Mouse (Mus musculus) embryonic facial prominence, embryonic 13.5 days (tissue): ENCODE measurements at regions not wholly inside any gene's neighbourhood (a gene's known extent, or its start where the extent isn't known, plus 50 kb on each side); places are given as distances from the start of the nearest gene placed in this dataset.

Source experiments
- ATAC-seq: fragments of 200-750 bp; cut with Nextera tagmentation; 2 replicates; pipeline ENCODE4 v1.8.0; 2017; ENCODE audit warnings: low read depth; ENCODE audit not compliant: insufficient number of reproducible peaks, insufficient read depth, low FRiP score, low TSS enrichment
- H3K27ac ChIP-seq: fragments of 300-500 bp; sonication (generic); 2 replicates; pipeline ENCODE4 v1.5.1; 2015; ENCODE audit warnings: moderate library complexity, mild to moderate bottlenecking, inconsistent platforms
- H3K27me3 ChIP-seq: fragments of 300-500 bp; sonication (generic); 2 replicates; pipeline ENCODE4 v1.6.1; 2015; ENCODE audit warnings: mild to moderate bottlenecking, inconsistent platforms
- H3K36me3 ChIP-seq: fragments of 300-500 bp; sonication (generic); 2 replicates; pipeline ENCODE4 v1.6.1; 2015; ENCODE audit warnings: mild to moderate bottlenecking, inconsistent platforms
- H3K4me1 ChIP-seq: fragments of 300-500 bp; sonication (generic); 2 replicates; pipeline ENCODE4 v1.6.1; 2015; ENCODE audit warnings: inconsistent platforms
- H3K4me2 ChIP-seq: fragments of 300-500 bp; sonication (generic); 2 replicates; pipeline ENCODE4 v1.6.1; 2015; ENCODE audit warnings: moderate library complexity, mild to moderate bottlenecking, inconsistent platforms
- H3K4me3 ChIP-seq: fragments of 300-500 bp; sonication (generic); 2 replicates; pipeline ENCODE4 v1.5.1; 2015; ENCODE audit warnings: mild to moderate bottlenecking, inconsistent platforms
- H3K9ac ChIP-seq: fragments of 300-500 bp; sonication (generic); 2 replicates; pipeline ENCODE4 v1.6.1; 2015; ENCODE audit warnings: mild to moderate bottlenecking, inconsistent platforms
- H3K9me3 ChIP-seq: fragments of 300-500 bp; sonication (generic); 2 replicates; pipeline ENCODE4 v1.6.1; 2016; ENCODE audit warnings: inconsistent platforms
- WGBS: fragments of 180-500 bp; shearing (Covaris S2); methylation state at CpG from one replicate; pipeline ENCODE4 v1.1.7; 2015; ENCODE audit warnings: mixed read lengths; 5-methylcytosine and 5-hydroxymethylcytosine counted together

GRCm38 (mm10) chr6:104055996-104056395 is 436.6 kb upstream of the Cntn6 start:
- no peak for ATAC-seq
- Histone ChIP-seq H3K27ac (no peak overlapping the region), H3K27me3 (no peaks in the 10 kb centered on the region), H3K4me2 (no peak overlapping the region), H3K9ac (no peak overlapping the region), H3K4me3 (no peak overlapping the region), H3K9me3 (no peaks in the 10 kb centered on the region), H3K4me1 (no peaks in the 10 kb centered on the region), H3K36me3 (no peaks in the 10 kb centered on the region)
- WGBS, result 81% methylated on average over 1 of the region's 1 CpGs

DNA sequence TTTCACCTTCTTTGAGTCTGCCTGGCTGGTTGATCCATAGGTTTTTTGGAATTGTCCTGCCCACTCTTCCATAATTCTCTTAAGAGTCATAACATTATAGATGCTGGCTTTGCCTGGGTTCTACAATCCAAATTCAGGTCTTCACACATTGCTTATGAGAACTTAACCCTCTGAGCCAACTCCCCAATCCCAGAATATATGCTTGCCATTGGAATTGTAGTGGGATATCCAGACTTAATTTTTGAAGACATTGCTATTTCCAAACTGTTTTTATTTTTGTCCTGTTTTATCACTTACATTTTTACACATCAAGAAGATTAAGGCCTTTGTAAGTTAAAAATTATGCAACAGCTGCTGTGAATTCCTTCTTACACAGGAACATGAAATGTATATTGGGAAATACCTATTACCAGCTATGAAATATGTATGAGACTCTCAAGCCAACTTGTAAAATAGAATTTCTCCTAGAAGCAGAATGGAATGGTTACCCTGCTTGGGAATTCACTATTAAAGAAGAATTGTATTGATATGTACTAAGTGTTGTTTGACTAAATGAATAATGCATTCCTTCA is 430.8 kb upstream of the Cntn6 start:
- no peak overlapping the region for H3K27ac ChIP-seq

DNA sequence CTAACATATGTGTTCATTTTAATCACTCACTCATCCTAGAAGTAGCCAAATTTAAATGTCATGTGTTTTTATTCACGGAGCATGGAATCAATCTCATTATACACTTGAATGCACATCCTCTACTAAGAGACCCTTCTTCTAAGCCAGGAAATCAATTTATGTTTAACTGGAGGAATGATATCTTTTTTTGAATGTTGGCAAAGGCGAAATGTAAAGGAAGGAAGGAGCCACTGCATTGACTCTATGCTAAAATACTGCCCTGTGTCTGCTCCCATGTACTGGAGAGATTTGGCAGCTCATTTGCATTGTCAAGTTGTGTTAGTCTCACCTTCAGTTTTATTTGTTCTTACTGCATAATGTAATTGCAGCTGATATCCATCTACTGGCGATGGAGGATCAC is 412.0 kb upstream of the Cntn6 start:
- WGBS, result 38% methylated on average over 3 of the region's 3 CpGs
- no peak for ATAC-seq
- Histone ChIP-seq H3K4me3 (no peak overlapping the region), H3K4me2 (no peak overlapping the region), H3K9me3 (no peaks in the 10 kb centered on the region), H3K9ac (no peak overlapping the region), H3K27ac (no peak overlapping the region), H3K27me3 (no peaks in the 10 kb centered on the region; the same call in 1 of the 2 replicates), H3K4me1 (0 out of 2 replicates have a peak, but pooled peaks cover 3% of the 10 kb centered on the region), H3K36me3 (no peaks in the 10 kb centered on the region)

More for the DNA sequence above, 430.8 kb upstream of the Cntn6 start:
- Histone ChIP-seq H3K4me2 (no peak overlapping the region), H3K9ac (no peak overlapping the region), H3K4me3 (no peak overlapping the region), H3K9me3 (no peaks in the 10 kb centered on the region), H3K4me1 (no peaks in the 10 kb centered on the region), H3K36me3 (no peaks in the 10 kb centered on the region), H3K27me3 (no peaks in the 10 kb centered on the region)
- ATAC-seq, result no peak

DNA sequence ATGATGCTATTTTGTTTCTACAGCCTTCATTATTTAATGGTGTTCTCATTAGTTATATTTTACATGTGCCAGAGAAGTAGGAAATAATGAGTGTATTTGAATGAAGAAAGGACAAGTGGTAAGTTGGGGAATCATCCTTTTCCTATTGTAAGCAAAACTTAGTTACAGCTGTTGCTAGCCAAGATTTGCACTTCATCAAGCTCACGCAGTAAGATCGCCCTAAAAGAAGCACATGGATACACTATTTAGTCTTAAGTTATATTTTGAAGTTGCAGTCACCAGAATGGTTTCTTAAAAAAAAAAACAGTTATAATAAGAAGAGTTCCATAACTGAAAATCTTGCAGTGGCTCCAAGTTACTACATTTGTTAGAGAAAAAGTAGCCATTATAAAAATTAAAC is 410.3 kb upstream of the Cntn6 start:
- H3K27me3 ChIP-seq, result no peaks in the 10 kb centered on the region; the same call in 1 of the 2 replicates
- H3K4me3 ChIP-seq, result no peak overlapping the region
- H3K9me3 ChIP-seq, result no peaks in the 10 kb centered on the region
- H3K9ac ChIP-seq, result no peak overlapping the region
- H3K4me1 ChIP-seq, result 0 out of 2 replicates have a peak, but pooled peaks cover 3% of the 10 kb centered on the region
- 94% methylated on average over 2 of the region's 2 CpGs for WGBS
- no peak overlapping the region for H3K27ac ChIP-seq
- no peak overlapping the region for H3K4me2 ChIP-seq
- no peak for ATAC-seq
- H3K36me3 ChIP-seq, result no peaks in the 10 kb centered on the region

GRCm38 (mm10) chr6:104108386-104108785 is 384.2 kb upstream of the Cntn6 start:
- Histone ChIP-seq H3K36me3 (no peaks in the 10 kb centered on the region), H3K4me3 (no peak overlapping the region), H3K27me3 (no peaks in the 10 kb centered on the region), H3K9me3 (no peaks in the 10 kb centered on the region), H3K27ac (no peak overlapping the region), H3K4me1 (no peaks in the 10 kb centered on the region), H3K9ac (no peak overlapping the region), H3K4me2 (no peak overlapping the region)
- no peak for ATAC-seq
- WGBS, result 72% methylated on average over 5 of the region's 5 CpGs
